Mouse (Mus musculus) liver, embryonic 15.5 days (tissue): Measurements from ENCODE around the gene Tmem238l. TPM values are rescaled to one million over a fixed set of nuclear protein-coding genes. Genes with fewer than 3 reads are reported as not detected.

Experiments used
- ATAC-seq: fragments of 200-750 bp; cut with Nextera tagmentation; 2 replicates; pipeline ENCODE4 v1.8.0; 2017; ENCODE audit warnings: moderate number of reproducible peaks, mild to moderate bottlenecking, moderate library complexity; ENCODE audit not compliant: insufficient read depth
- H3K27ac ChIP-seq: fragments of 300-500 bp; sonication (generic); replicated peaks from 2 replicates; pipeline ENCODE4 v1.5.1; 2015; ENCODE audit warnings: mild to moderate bottlenecking, inconsistent platforms
- H3K27me3 ChIP-seq: fragments of 300-500 bp; sonication (generic); 2 replicates; pipeline ENCODE4 v1.6.1; 2015; ENCODE audit warnings: mild to moderate bottlenecking, inconsistent platforms
- H3K36me3 ChIP-seq: fragments of 300-500 bp; sonication (generic); replicated peaks from 2 replicates; pipeline ENCODE4 v1.6.1; 2015; ENCODE audit warnings: moderate library complexity, mild to moderate bottlenecking, inconsistent platforms
- H3K4me1 ChIP-seq: fragments of 300-500 bp; sonication (generic); replicated peaks from 2 replicates; pipeline ENCODE4 v1.6.1; 2015; ENCODE audit warnings: inconsistent platforms
- H3K4me2 ChIP-seq: fragments of 300-500 bp; sonication (generic); 2 replicates; pipeline ENCODE4 v1.6.1; 2015; ENCODE audit warnings: moderate library complexity, mild to moderate bottlenecking, inconsistent platforms
- H3K4me3 ChIP-seq: fragments of 300-500 bp; sonication (generic); replicated peaks from 2 replicates; pipeline ENCODE4 v1.5.1; 2015; ENCODE audit warnings: mild to moderate bottlenecking, inconsistent platforms
- H3K9ac ChIP-seq: fragments of 300-500 bp; sonication (generic); 2 replicates; pipeline ENCODE4 v1.6.1; 2015; ENCODE audit warnings: moderate library complexity, mild to moderate bottlenecking, inconsistent platforms
- H3K9me3 ChIP-seq: fragments of 300-500 bp; sonication (generic); replicated peaks from 2 replicates; pipeline ENCODE4 v1.6.1; 2016; ENCODE audit warnings: inconsistent platforms
- WGBS: fragments of 180-500 bp; shearing (Covaris S2); methylation state at CpG from one replicate; pipeline ENCODE4 v1.1.7; 2015; ENCODE audit warnings: mixed read lengths; ENCODE audit not compliant: insufficient replicate concordance; 5-methylcytosine and 5-hydroxymethylcytosine counted together
- polyA plus RNA-seq: library from polyadenylated mRNA; unstranded; fragments of >200 nt; fragmentation: Nextera tagmentation; extraction: Ambion mirVana; gene quantifications from 2 replicates; pipeline ENCODE4 v1.2.1, GENCODE M21; 2015

Gene Tmem238l
- polyA plus RNA-seq, 1 experiment from 2014 or later = not detected

DNA sequence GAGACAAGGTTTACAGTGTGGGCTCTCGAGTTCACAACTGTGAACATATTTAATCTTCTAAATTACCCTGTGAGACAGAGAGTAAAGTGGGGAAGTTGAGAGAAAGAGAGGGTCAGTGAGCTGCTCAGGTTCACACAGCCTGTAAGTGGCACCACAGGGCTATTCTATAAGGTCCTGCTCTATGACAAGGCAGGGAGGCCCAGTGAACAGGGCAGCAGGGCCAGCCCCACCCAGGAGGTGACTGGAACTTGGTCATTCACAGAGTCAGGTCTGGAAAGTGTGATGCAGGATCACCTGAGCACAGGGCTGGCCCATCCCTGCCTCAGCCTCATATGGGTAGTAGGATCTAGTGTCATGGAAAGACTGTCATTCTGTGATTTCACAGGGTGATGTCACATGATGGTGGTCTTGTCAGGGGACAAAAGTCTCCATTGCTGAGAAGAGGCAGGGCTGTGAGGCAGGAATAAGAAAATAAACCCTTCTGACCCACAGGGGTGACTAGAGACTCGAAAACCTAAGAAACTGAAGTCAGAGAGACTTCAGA is 11.1 kb upstream of the Tmem238l start:
- Histone ChIP-seq H3K27ac (no peak overlapping the region), H3K4me1 (no peaks in the 10 kb centered on the region), H3K9ac (no peak overlapping the region), H3K9me3 (no peaks in the 10 kb centered on the region), H3K4me3 (no peak overlapping the region), H3K4me2 (no peak overlapping the region), H3K36me3 (no peaks in the 10 kb centered on the region), H3K27me3 (no peaks in the 10 kb centered on the region)
- WGBS = 30% methylated on average over 2 of the region's 2 CpGs
- ATAC-seq = no peak

DNA sequence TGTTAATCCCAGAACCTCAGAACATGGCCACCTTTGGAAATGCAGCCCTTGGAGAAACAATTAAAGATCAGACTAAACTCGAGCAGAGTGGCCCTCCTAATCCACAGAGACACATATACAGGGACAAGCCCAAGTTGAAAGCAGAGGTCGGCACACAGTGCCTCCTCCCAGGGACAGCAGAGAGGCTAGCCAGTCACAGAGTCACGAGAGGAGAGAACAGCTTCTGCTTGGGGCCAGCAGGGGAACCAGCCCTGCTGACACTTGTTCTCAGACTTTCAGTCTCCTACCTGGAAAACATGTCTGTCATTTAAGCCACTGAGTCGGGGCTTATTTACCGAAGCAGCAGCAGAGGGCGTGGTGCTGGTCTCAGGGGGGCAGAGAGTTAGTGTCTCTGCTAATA is 9.9 kb upstream of the Tmem238l start:
- no peaks in the 10 kb centered on the region for H3K36me3 ChIP-seq
- no peak overlapping the region for H3K4me3 ChIP-seq
- H3K4me1 ChIP-seq = no peaks in the 10 kb centered on the region
- H3K9ac ChIP-seq = no peak overlapping the region
- no peak overlapping the region for H3K4me2 ChIP-seq
- WGBS = 52% methylated on average over 6 of the region's 6 CpGs
- no peaks in the 10 kb centered on the region for H3K9me3 ChIP-seq
- H3K27me3 ChIP-seq = no peaks in the 10 kb centered on the region
- H3K27ac ChIP-seq = no peak overlapping the region
- ATAC-seq = no peak

DNA sequence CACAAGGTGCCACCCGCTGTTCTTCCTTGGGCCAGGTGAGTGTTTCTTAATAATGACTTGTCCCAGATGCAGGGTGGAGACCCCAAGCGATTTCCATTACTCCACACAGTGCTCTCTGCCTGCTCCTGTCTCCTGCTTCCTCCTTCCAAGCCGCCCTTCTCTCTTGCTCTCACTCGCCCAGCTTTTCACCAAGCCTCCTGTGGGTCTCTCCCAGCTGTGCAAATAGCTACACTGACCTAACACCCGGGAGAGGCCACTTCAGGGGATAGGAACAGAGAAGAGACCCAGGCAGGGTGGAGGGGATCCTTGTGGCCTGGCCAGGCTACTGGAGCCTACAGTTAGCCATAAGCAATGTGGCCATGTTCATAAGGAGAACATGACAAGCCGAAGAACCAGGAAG is 9.5 kb upstream of the Tmem238l start:
- Histone ChIP-seq H3K36me3 (no peaks in the 10 kb centered on the region), H3K4me3 (no peak overlapping the region), H3K9ac (no peak overlapping the region), H3K27ac (no peak overlapping the region), H3K27me3 (no peaks in the 10 kb centered on the region), H3K9me3 (no peaks in the 10 kb centered on the region), H3K4me2 (no peak overlapping the region), H3K4me1 (no peaks in the 10 kb centered on the region)
- ATAC-seq = no peak
- 65% methylated on average over 6 of the region's 6 CpGs for whole genome bisulfite sequencing

DNA sequence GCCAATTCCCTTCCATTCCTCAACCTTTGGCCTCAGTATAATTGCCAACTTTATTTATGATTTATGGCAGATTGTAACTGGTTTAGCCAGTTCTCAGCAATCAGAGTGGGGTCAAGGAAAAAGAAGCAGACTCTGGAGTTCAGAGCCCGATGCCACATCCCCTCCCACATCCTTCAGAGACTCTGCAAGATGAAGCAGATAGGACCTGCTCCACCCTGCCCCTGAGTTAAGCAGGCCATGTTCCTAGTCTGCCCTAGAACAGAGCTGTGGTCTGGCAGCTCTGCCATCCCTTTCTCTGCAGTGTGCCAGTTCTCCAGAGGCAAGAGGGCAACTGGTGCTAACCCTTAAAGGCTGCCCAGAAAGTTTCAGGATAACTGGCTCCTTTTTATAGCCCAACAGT is 4.4 kb downstream of the Tmem238l start:
- Histone ChIP-seq H3K9ac (no peak overlapping the region), H3K4me1 (no peaks in the 10 kb centered on the region), H3K27ac (no peak overlapping the region), H3K27me3 (no peaks in the 10 kb centered on the region), H3K4me2 (no peak overlapping the region), H3K9me3 (no peaks in the 10 kb centered on the region), H3K4me3 (no peak overlapping the region), H3K36me3 (no peaks in the 10 kb centered on the region)
- no peak for ATAC-seq
- WGBS = 34% methylated on average over 1 of the region's 1 CpGs

DNA sequence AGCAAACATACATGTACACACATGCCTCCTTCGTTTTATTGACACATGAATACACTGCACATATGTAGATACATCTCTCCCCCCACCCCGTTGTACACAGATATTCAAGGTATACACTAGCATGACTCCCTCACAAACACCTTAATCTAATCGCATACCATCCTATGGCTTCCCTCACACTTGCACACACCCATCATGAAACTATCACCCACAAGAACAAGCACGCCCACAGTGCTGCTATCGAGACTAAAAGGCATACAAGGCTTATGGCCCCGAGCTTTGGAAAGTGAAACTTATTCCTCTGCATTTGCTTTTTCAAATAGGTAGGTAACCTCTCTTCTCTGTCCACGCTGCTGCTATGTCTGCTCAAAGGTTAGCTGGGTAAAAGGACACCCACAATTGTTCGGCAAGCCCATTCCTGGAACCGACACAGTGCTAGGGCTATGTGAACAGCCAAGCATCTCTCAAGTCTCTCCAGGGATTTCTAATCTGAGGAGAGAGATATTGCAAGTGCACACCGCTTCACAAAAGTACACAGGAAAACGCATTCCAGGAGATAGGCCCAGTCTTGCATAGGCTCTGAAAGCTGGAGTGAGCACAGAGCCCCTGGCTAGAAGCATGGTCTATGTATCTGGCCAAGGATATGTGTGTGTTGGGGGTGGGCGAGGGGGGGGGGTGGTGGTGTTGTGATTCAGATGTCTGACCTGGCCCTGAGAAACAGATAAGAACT is 5.2 kb downstream of the Tmem238l start:
- H3K9ac ChIP-seq = no peak overlapping the region
- H3K4me1 ChIP-seq = no peaks in the 10 kb centered on the region
- ATAC-seq = no peak
- H3K27ac ChIP-seq = no peak overlapping the region
- H3K36me3 ChIP-seq = no peaks in the 10 kb centered on the region
- no peaks in the 10 kb centered on the region for H3K9me3 ChIP-seq
- H3K4me2 ChIP-seq = no peak overlapping the region
- H3K27me3 ChIP-seq = no peaks in the 10 kb centered on the region
- H3K4me3 ChIP-seq = no peak overlapping the region
- WGBS = 61% methylated on average over 12 of the region's 12 CpGs

DNA sequence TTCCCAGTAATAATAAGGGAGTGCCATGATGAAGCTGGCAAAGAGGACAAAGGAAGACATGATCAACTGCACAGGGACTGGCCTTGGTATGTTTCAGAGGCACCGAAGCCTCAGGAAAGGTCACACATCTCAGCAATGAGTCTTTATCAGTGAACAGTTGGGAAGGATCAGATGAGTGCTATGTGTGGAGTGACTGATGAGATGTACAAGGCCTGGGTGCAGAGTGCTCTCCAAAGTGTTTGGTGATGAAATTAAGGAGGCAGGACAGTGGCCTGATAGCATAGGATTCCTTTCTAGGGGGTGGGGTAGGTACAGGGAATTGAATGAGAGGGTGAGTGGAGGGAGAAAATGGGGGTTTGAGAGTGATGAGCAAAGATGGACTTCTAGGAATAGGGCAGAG is 7.0 kb downstream of the Tmem238l start:
- WGBS = 80% methylated on average over 1 of the region's 1 CpGs
- no peaks in the 10 kb centered on the region for H3K4me1 ChIP-seq

DNA sequence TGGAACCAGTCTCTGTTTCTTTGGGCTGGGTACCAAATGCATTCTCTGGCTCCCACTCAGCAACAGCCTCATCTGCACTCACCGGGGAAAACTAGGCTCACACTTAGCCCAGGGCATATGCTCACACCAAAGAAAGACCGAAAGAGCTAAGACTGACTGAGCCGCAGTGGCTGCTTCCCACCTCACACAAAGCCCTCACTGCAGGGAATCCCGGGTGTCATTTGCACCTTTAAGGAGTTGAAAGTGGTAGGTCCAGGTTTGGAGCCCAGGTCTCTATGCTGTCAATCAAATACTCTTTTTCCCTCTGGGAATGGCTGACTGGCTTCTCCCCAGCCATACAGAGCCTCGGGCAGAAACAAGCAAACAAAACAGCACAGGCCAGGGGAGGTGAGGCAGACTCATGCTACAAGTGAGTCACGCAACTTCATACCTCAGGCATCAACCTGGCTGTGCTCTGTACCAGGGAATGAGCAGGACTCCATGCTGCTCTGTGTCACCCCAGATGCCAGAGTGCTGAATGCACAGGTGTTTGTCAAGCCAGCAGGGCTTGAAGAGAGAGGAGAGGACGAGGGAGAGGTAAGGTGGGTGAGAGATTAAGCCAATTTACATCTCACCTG is 10.2 kb downstream of the Tmem238l start:
- no peak for ATAC-seq
- Histone ChIP-seq H3K4me2 (no peak overlapping the region), H3K27me3 (no peaks in the 10 kb centered on the region), H3K27ac (no peak overlapping the region), H3K4me3 (no peak overlapping the region), H3K36me3 (no peaks in the 10 kb centered on the region), H3K9ac (no peak overlapping the region), H3K9me3 (no peaks in the 10 kb centered on the region), H3K4me1 (no peaks in the 10 kb centered on the region)
- 12% methylated on average over 7 of the region's 7 CpGs for WGBS

More for the DNA sequence above, 7.0 kb downstream of the Tmem238l start:
- ATAC-seq = no peak
- H3K27me3 ChIP-seq = no peaks in the 10 kb centered on the region
- no peak overlapping the region for H3K4me2 ChIP-seq
- H3K4me3 ChIP-seq = no peak overlapping the region
- no peaks in the 10 kb centered on the region for H3K9me3 ChIP-seq
- H3K9ac ChIP-seq = no peak overlapping the region
- no peak overlapping the region for H3K27ac ChIP-seq
- no peaks in the 10 kb centered on the region for H3K36me3 ChIP-seq

DNA sequence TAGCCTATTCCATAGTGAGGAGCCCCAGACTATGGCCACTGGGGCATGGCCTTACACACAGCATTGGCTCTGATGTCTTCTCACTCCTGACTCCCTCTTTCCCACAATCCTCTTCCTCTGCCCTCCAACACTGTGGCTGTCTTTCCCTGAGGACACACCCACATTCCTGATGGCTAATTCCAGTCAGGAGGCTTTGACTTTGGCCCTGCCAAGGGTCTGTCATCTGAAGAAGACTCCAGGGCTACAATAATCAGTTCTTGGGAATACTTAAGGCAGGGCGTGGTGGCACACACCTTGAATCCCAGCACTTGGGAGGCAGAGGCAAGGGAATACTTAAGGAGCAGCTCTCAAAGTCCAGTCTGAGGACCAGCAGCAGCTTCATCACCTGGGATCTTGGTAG is 12.1 kb downstream of the Tmem238l start:
- H3K4me2 ChIP-seq = no peak overlapping the region
- H3K36me3 ChIP-seq = no peaks in the 10 kb centered on the region
- H3K4me1 ChIP-seq = no peaks in the 10 kb centered on the region
- no peak overlapping the region for H3K4me3 ChIP-seq
- WGBS = 57% methylated on average over 1 of the region's 1 CpGs
- no peak for ATAC-seq
- no peak overlapping the region for H3K27ac ChIP-seq
- no peaks in the 10 kb centered on the region for H3K27me3 ChIP-seq
- no peak overlapping the region for H3K9ac ChIP-seq
- H3K9me3 ChIP-seq = no peaks in the 10 kb centered on the region

DNA sequence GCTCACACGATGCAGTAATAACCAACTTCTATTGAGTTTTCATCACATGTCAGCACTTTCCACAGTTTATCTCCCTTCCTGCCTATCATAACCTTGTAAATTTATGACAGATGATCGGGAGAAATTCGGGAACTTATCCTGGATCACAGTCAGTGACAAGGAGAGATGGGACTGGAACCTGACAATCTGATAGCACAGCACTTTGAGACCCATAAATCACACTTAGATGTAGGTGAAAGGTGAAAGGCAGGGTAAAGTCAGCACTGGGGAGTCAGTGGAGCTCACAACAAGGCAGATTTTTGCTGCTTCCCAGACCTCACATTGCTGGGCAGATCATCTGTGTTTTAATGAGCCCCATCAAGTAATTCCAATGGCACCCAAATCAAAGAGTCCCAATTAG is 17.1 kb downstream of the Tmem238l start:
- WGBS = 39% methylated on average over 3 of the region's 3 CpGs
- no peak overlapping the region for H3K4me2 ChIP-seq
- H3K4me1 ChIP-seq = no peaks in the 10 kb centered on the region
- H3K9ac ChIP-seq = no peak overlapping the region
- no peak for ATAC-seq
- H3K36me3 ChIP-seq = no peaks in the 10 kb centered on the region
- no peak overlapping the region for H3K27ac ChIP-seq
- H3K9me3 ChIP-seq = no peaks in the 10 kb centered on the region
- H3K27me3 ChIP-seq = no peaks in the 10 kb centered on the region
- H3K4me3 ChIP-seq = no peak overlapping the region

DNA sequence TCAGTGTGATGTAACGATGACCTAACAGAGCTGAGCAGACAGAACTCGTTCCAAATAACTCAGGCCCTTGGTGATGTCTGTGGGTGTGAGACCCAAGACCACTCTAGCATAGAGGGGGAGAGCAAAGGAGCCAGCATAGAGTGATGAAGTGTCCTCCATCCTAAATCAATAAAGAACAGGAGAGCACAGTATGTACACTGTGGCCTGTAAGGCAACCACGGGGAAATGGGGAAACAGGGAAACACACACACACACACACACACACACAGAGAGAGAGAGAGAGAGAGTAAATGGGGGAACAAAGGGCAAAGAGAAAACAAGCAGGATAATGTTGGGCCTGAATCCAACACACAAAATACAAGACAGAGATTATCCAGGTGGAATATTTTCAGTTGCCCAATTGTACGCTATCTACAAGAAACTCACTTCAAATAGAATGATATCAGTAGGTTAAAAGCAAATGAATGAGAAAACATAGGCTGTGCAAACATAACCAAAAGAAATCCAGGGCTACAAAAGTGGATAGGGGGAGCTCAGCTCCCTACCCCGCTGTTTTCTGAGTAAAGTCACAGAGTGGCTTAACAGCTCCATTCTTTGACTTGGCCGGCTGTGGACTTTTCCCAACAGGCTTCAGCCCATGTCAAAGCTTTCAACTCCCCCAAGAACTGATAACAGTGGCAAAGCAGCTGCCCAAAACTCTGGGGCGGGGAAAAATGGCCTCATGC is 19.3 kb downstream of the Tmem238l start:
- Histone ChIP-seq H3K4me1 (no peaks in the 10 kb centered on the region), H3K4me2 (no peak overlapping the region), H3K27me3 (no peaks in the 10 kb centered on the region), H3K9ac (no peak overlapping the region), H3K4me3 (no peak overlapping the region), H3K36me3 (no peaks in the 10 kb centered on the region), H3K27ac (no peak overlapping the region), H3K9me3 (no peaks in the 10 kb centered on the region)
- WGBS = 56% methylated on average over 7 of the region's 7 CpGs
- ATAC-seq = no peak

DNA sequence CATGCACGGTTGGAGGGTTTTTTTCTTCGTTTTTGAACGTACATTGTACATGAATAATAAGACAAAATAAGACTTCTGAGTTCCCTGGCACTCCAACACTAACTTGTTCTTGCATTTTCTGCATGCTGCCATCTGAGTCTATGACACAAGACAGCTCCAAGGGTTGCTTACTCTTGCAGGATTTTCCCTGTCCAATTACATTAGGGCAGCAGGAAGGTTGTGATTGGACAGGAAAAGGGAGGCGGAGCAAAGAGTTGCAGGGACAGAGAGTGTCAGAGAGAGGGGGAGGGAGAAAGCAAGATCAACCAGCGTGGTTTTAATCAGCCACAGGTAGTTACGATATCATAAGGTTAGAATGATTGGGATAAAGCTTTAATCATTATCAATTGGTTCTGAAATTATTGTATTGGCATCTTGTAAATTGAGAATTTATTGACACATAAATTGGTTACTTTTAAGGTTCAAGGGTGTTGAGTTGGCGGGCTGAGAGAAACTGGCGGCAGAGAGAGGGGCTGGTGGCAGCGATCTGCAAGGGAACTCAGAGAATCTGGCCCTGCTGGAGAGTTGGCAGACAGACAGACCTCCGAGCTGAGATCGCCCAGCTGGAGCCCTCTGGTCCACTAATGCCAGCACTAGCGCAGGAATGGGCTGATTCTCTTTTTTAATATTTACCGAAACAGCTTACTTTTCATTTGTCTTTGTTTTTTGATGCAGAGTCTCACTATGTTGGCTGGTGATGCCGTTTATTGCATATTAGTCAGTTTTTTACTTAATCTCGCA is 25.1 kb downstream of the Tmem238l start:
- Histone ChIP-seq H3K36me3 (no peaks in the 10 kb centered on the region), H3K4me1 (peaks cover 6% of the 10 kb centered on the region; the same call in 1 of the 2 replicates), H3K9me3 (no peaks in the 10 kb centered on the region), H3K9ac (no peak overlapping the region), H3K27me3 (peaks cover 18% of the 10 kb centered on the region), H3K4me2 (no peak overlapping the region), H3K27ac (no peak overlapping the region), H3K4me3 (no peak overlapping the region)
- no peak for ATAC-seq
- WGBS = 53% methylated on average over 15 of the region's 15 CpGs
